Mouse (Mus musculus) myocyte (in vitro differentiated cells): Measurements from ENCODE around the gene Brip1. TPM values are rescaled to one million over a fixed set of nuclear protein-coding genes. Genes with fewer than 3 reads are reported as not detected.

ENCODE experiments used
- H3K27me3 ChIP-seq: one replicate; pipeline ENCODE4 v1.6.1; 2011; ENCODE audit not compliant: control insufficient read depth, insufficient read depth, insufficient read length
- H3K36me3 ChIP-seq: one replicate; pipeline ENCODE4 v1.6.1; 2011; ENCODE audit not compliant: control insufficient read depth, insufficient read depth
- H3K4me2 ChIP-seq: one replicate; pipeline ENCODE4 v1.6.1; 2011; ENCODE audit warnings: low read depth, control low read depth
- H3K4me3 ChIP-seq: one replicate; pipeline ENCODE4 v1.5.1; 2011; ENCODE audit warnings: mild to moderate bottlenecking, control low read depth, moderate library complexity
- H3K79me2 ChIP-seq: one replicate; pipeline ENCODE4 v1.6.1; 2011; ENCODE audit not compliant: control insufficient read depth, insufficient read depth
- H3ac ChIP-seq: one replicate; pipeline ENCODE4 v1.6.1; 2011; ENCODE audit not compliant: control insufficient read depth, insufficient read length
- CEBPB ChIP-seq: IDR thresholded peaks from 2 replicates; pipeline ENCODE4 v1.6.1; 2011; ENCODE audit warnings: mild to moderate bottlenecking, moderate library complexity; ENCODE audit not compliant: poor library complexity, insufficient read depth, severe bottlenecking
- E2F4 ChIP-seq: IDR thresholded peaks from one replicate; pipeline ENCODE4 v1.6.1; 2011; ENCODE audit warnings: mild to moderate bottlenecking, control low read depth, moderate library complexity; ENCODE audit not compliant: insufficient read depth
- MAX ChIP-seq: IDR thresholded peaks from one replicate; pipeline ENCODE4 v1.6.1; 2011; ENCODE audit warnings: low read depth, mild to moderate bottlenecking, control low read depth
- MYOD1 ChIP-seq, 3 experiments: IDR thresholded peaks; one replicate each; pipeline ENCODE4 v1.6.1; 2011; ENCODE audit warnings: control low read depth in 2 of 3, low read depth in 2 of 3, mild to moderate bottlenecking in 2 of 3, moderate library complexity in 1 of 3; ENCODE audit not compliant: insufficient read length in 2 of 3, control insufficient read depth in 1 of 3
- MYOG ChIP-seq, 3 experiments: IDR thresholded peaks; one replicate each; pipeline ENCODE4 v1.6.1; 2011; ENCODE audit warnings: control low read depth in 2 of 3, low read depth in 2 of 3, mild to moderate bottlenecking in 2 of 3; ENCODE audit not compliant: insufficient read length in 2 of 3, control insufficient read depth in 1 of 3, insufficient read depth in 1 of 3
- POLR2A ChIP-seq: IDR thresholded peaks from one replicate; pipeline ENCODE4 v1.6.1; 2011; ENCODE audit warnings: low read depth, mild to moderate bottlenecking, control low read depth, moderate library complexity; ENCODE audit not compliant: insufficient read length
- POLR2AphosphoS2 ChIP-seq: IDR thresholded peaks from one replicate; pipeline ENCODE4 v1.6.1; 2011; ENCODE audit warnings: low read depth, control low read depth; ENCODE audit not compliant: insufficient read length
- REST ChIP-seq: IDR thresholded peaks from one replicate; pipeline ENCODE4 v1.6.1; 2011; ENCODE audit warnings: mild to moderate bottlenecking, control low read depth, moderate library complexity; ENCODE audit not compliant: insufficient read depth, insufficient read length
- SRF ChIP-seq: IDR thresholded peaks from one replicate; pipeline ENCODE4 v1.6.1; 2011; ENCODE audit warnings: low read depth; ENCODE audit not compliant: control insufficient read depth, insufficient read length
- TCF12 ChIP-seq: IDR thresholded peaks from one replicate; pipeline ENCODE4 v1.6.1; 2011; ENCODE audit warnings: mild to moderate bottlenecking, control low read depth; ENCODE audit not compliant: poor library complexity, insufficient read depth, severe bottlenecking
- TCF3 ChIP-seq: IDR thresholded peaks from one replicate; pipeline ENCODE4 v1.6.1; 2011; ENCODE audit warnings: low read depth, control low read depth; ENCODE audit not compliant: insufficient read length
- USF1 ChIP-seq: IDR thresholded peaks from one replicate; pipeline ENCODE4 v1.6.1; 2011; ENCODE audit warnings: low read depth, mild to moderate bottlenecking, control low read depth, moderate library complexity
- polyA plus RNA-seq: library from polyadenylated mRNA; unstranded; fragments of >200 nt; fragmentation: generic; extraction: Trizol; gene quantifications from one replicate; pipeline ENCODE4 v1.2.1, GENCODE M21; 2012; ENCODE audit warnings: missing spikeins

The Brip1 gene
- polyA plus RNA-seq, 1 experiment = 0.53 TPM

DNA sequence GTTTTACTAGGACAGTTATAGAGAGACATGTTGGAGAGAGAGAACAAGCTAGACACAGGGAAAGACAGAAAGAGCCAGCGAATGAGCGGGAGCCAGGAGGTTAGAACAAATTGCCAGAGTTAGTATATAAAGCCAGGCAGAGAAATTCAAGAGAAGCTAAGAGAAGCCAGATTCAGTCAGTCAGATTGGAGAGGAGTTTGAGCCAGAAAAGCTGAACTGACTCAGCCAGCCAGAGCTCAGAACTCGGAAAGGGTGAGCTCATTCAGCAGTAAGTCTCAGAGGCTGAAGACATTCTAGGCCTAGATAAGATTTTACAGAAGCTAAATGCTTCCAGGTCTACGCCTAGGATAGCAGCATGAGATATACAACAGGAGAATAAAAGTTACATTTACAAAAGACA lies 190.5 kb downstream of the Brip1 start:
- H3K27me3 ChIP-seq = no peaks in the 10 kb centered on the region
- no peak overlapping the region for H3K4me3 ChIP-seq
- TF ChIP-seq MYOD1 (IDR thresholded peaks at IDR 0.05; ENCODE audit: control insufficient read depth in 1 of 3, insufficient read length in 2 of 3, low read depth in 2 of 3) = no peak
- H3K4me2 ChIP-seq = no peak overlapping the region
- no peaks in the 10 kb centered on the region for H3K79me2 ChIP-seq
- no peak overlapping the region for H3ac ChIP-seq
- no peaks in the 10 kb centered on the region for H3K36me3 ChIP-seq

DNA sequence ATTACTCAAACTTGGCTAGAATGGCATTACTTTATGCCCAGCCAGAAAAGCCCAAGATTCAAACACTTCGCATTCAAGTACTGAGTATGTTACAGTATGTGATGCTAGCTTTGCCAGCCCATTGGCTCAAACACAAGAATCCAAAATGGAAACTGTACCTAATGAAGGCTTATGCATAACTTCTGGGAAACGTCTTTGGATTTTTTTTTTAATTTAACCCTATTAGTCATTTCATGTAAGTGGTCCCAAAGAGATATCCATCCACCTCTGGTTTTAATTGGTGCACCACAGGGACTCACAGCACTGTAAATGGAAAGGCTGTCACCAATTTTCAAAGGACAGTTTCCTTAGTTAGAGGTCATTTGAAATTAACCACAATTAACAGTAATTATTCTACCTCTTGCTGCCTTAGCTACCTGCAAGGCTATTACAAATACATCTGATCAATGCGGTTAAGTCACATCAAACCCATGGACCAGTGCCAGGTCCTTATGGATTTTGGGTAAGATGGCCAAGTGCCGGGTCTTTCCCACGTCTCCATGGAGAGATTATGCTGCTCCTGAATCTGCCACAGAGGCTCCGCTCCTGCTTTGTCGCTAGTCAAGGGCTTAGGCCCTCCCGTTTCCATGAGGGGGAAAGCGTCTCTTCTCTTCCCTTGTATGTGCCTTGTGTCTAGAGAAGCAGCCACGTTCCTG lies 192.6 kb downstream of the Brip1 start:
- no peaks in the 10 kb centered on the region for H3K79me2 ChIP-seq
- H3K27me3 ChIP-seq = no peaks in the 10 kb centered on the region
- H3K4me3 ChIP-seq = no peak overlapping the region
- TF ChIP-seq POLR2AphosphoS2 = no peak
- TF ChIP-seq MAX = no peak
- TF ChIP-seq SRF = no peak
- TF ChIP-seq TCF12 = no peak
- no peak for TF ChIP-seq CEBPB
- TF ChIP-seq MYOD1 (IDR thresholded peaks at IDR 0.05; ENCODE audit: control insufficient read depth in 1 of 3, insufficient read length in 2 of 3, low read depth in 2 of 3) = no peak
- no peak for TF ChIP-seq POLR2A
- TF ChIP-seq MYOG (IDR thresholded peaks at IDR 0.05; ENCODE audit: control insufficient read depth in 1 of 3, insufficient read depth in 1 of 3, insufficient read length in 2 of 3, low read depth in 2 of 3) = no peak
- TF ChIP-seq TCF3 = no peak
- no peak for TF ChIP-seq REST
- TF ChIP-seq USF1 = no peak
- no peak for TF ChIP-seq E2F4
- H3ac ChIP-seq = no peak overlapping the region
- no peaks in the 10 kb centered on the region for H3K36me3 ChIP-seq
- H3K4me2 ChIP-seq = no peak overlapping the region

Other genes with a start within 250 kb of the Brip1 start
- 5.3 TPM for gene Ints2, start 56.4 kb upstream of the Brip1 start, polyA plus RNA-seq
- 6.2 TPM for gene Med13, start 156.4 kb upstream of the Brip1 start, polyA plus RNA-seq